Mouse (Mus musculus): ENCODE data around the gene Snx22. TPM values are rescaled to one million over a fixed set of nuclear protein-coding genes. Genes with fewer than 3 reads are reported as not detected.

The Snx22 gene
- total RNA-seq, 2 experiments from 2014 or later, result 0.46 to 0.50 TPM

Other genes starting within 250 kb of the Snx22 start
- 10 to 100 TPM; 19.2 to 22.4 TPM for gene Zfp609, start 242.2 kb downstream of the Snx22 start, total RNA-seq (2021)
- gene Pclaf, start 179.5 kb downstream of the Snx22 start, total RNA-seq (2021), result under 1 TPM; 0.47 to 0.57 TPM
- gene Trip4, start 160.9 kb downstream of the Snx22 start, total RNA-seq (2021), result 10 to 100 TPM; 15.3 to 16.5 TPM
- 1 to 10 TPM; 8.5 to 8.8 TPM for gene Csnk1g1, start 160.8 kb downstream of the Snx22 start, total RNA-seq (2021)
- gene Ppib, start 9.5 kb downstream of the Snx22 start, total RNA-seq (2021), result 100 to 1,000 TPM; 102 to 105 TPM
- 10 to 100 TPM; 27.3 to 27.8 TPM for gene Snx1, start 56.9 kb upstream of the Snx22 start, total RNA-seq (2021)
- 10 to 100 TPM; 68.7 to 71.3 TPM for gene Ciao2a, start 56.9 kb upstream of the Snx22 start, total RNA-seq (2021)
- 1 to 10 TPM; 4.0 to 4.9 TPM for gene Dapk2, start 88.5 kb upstream of the Snx22 start, total RNA-seq (2021)